Mouse (Mus musculus): ENCODE results near the gene Apol6.
A peak's percentile ranks its signal among the peaks of the same experiment; 100 is the strongest.

Apol6 gene

DNA sequence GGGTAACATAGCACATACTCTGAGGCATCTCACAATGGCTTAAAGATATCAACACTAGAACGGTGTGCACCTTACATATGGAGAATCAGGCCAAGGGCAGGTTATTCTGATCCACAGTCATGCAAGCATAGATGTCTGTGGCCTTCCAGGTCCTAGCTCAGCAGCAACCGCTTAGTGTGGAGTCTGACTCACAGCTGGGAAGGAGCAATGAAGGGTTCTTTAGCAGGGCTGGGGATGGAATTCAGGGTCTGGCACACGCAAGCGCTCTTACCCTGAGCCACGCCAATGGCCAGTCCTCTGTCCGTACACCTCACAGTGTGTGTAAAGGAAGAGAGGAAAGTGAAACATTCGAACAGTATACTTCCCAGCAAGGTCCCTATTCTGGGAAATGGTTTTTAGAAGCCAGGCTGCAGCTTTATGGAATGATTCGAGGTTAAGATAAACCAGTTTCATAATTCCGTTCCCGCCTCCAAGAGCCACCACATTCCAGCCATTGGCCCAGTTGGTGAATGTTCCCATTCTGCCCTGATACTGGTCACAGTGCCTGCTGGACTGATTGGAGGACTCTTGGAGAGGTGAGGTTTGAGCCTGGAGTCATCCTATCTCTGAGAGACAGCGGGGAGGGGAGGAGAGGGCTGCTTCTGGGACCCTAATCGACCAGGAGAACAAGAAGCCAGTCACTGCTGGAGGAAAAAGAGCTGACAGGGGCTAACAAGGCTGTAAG, at the start of gene Apol6:
Gene Apol6 (plus strand): TSS at position 133 of the 724 bp plus-strand sequence.
- DNase-seq (ENCODE audit: low read depth, low spot score) = no peak

DNA sequence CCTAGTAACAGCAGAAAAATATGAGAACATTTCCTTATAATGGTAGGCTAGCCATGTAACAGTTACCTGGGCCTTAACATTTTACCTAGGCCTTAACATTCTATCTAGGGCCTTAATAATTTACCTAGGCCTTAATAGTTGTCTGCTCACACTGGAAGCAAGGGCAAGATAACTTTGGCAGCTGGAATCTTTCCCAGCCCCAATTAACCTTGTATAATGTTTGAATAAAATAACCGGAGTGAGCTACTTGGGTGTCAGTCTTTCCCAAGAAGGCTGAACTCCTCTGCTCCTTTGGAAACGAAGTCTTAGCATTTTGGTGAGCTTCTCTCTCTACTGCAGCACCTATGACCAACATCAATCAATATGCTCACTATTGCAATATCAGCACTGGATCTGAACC, 46.5 kb upstream of the Apol6 start:
- no peak for DNase-seq (ENCODE audit: low read depth, low spot score)

DNA sequence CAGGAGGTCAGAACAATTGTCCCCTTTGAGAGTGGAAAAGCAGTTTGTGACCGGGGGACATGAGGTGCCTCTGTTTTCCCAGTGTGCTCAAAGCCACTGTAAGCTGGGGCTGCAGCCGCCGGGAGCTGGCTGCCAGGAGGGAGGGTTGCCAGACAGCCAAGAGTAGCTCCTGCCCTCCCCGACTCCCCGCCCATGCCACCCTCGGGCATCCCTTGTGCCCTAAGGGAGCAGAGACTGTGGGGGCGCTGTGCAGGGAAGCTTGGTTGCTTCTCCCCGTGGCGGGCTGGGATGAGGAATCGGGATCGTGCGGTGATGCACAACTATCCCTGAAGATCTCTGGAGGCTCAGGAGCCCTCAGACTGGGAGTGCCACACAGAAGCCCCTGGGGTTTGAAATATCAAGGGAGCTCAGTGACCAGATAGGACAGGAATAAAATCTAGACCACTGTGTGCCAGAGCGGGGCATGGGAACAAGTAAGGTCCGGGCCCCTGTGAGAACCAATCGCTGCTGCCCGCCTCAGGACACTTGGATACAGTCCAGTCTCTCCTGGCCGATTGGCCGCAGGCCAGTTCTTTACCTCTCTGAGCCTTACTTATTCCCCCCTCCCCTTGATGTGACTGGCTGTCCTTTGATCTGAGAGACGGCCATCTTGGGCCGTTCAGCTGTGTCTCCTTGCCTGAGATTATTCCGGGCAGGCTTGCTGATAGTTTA, 45.5 kb upstream of the Apol6 start:
- peak; percentile 84 for DNase-seq (ENCODE audit: low read depth, low spot score)

DNA sequence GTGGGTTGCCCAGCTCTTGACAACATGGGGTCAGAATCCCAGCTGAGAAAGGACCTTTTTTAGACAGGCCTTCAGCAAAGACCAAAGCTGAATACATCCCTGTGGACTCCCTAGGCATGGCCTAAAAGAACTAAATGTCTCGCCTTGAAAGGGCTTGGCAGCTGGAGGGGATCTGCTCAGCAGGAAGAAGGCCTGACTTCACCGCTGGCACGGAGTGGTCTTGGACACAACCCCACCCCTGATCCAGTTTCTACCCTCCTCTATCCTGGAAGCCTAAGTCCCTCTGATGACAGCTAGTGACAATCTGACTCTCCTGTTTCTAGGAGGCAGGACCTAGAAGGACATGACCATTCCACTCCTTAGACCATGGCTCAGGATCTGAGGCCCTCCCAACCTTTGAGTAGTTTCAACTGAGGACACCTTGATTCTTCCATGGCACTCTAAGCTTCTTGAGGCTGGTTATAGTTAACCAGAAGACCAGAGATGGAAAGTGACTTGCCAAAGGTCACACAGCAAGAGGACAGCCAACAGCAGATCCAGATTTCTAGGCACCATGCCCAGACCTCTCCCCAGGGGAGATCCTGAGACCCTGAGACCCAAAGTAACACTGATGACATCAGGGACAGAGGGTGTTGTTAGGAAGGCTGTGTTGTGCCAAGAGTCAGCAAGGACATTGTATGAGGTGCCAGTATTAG, 41.2 kb upstream of the Apol6 start:
- no peak for DNase-seq (ENCODE audit: low read depth, low spot score)

DNA sequence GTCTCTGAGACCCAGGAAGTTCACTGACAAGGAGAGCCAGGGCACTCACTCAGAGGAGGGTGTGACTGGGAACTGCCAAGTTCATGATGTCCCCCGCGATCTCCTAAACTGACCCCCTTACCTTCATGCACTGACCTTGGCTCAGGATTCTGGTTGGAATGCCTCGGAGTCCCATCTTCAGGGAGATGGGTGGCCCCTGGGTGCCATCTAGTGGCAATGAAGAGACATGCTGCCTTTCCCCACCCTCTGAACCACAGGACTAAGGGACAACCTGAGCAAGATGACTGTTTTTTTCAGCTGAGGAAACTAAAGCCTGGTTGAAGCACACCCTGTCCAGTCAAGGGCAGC, 40.7 kb upstream of the Apol6 start:
- peak; percentile 84 for DNase-seq (ENCODE audit: low read depth, low spot score)

DNA sequence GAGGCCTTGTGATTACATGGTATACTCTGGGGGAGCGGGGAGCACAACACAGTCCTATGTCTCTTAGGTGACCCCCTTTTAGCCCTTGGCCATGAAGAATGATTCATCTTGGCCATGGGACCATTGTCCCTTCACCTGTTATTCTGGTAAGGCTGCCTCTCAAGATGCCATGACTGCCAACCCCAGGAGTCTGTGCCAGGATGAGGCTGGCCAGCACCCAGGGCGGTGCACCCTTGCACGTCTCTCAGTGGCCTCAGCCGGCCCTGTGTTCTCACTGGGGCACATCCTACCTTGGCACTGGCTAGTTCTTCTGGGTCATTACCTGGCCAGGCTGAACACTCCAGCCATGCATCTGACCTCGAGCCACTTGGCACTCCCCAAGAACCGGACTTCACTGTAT, 35.7 kb upstream of the Apol6 start:
- DNase-seq (ENCODE audit: low read depth, low spot score) = no peak

DNA sequence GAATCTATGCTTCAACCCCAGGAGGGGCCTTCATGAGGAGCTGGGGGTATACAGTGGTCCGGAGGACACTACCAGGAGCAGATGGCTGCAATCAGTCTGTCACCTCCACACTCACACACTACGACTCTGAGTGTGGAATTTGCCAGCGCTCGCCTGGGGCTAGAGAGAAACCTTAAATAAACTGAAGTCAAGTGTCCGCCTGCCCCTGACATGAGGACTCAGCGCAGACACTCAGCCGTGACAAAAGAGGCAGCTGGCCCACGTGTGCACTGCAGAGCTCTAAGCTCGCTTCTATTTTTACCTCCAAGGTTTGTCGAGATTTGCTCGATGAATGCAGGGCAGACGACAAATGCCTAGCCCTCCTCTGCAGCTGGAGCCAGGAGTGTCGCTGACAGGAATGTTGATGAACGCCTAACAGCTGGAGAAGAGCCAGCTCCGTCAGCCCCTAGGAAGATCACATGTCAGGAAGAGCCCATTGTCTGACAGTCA, 30.7 kb upstream of the Apol6 start:
- peak; percentile 85 for DNase-seq (ENCODE audit: low read depth, low spot score)

DNA sequence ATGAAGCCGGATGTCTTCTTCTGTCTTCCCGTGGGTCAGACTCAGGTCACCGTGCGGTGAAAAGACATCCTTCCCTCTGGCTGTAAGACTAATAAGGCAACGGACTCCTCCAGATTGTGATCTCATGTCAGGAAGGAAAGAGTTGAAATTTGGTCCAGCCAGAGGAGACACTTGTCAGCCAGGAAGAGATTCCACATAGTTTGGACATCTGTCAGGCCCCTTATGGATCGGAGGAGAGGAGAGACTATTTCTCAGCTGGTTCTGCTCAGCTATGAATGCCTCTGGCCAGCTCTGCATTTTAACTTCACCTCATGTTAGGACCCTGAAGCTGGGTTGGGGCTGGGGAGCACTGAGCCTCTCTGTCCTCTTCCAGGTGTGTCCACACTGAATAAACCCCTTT, 30.1 kb upstream of the Apol6 start:
- DNase-seq (ENCODE audit: low read depth, low spot score) = no peak

DNA sequence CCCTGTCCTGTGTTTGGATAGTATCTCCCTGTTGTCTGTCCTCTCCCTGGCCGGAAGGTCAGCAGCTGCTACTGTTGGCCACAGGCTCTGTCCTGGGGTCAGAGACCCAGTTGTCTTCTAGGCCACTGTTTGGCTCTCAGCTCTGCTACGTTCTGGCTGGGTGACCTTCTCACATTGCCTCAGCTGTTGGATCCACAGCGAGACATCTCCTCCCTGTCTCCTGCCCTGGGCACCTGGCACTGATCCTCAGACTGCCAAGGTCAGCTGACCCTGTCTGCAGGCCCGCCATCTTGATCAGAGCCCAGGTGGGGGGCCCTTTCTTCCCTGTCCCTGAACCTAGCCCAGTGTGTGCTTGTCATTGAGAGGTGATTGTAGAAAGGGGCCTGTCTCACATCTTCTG, 29.5 kb upstream of the Apol6 start:
- no peak for DNase-seq (ENCODE audit: low read depth, low spot score)

DNA sequence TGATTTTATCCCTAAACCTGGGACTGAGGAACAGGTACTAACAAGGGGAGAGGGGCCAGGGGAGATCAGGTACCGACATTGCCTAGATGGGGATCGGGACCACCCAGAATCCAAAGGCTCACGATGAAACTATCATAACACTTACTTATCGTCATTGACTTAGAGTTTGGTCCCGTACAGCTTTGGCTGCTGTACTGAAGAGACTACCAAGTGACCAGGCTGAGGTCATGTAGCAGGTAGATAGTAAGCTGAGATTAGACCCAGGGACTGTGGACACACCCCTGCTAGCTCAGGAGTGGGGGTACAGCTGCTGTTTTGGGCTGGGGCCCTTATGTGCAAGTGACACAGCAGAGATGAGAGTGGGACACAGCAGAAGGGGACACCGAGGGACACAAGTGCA, 28.0 kb upstream of the Apol6 start:
- no peak for DNase-seq (ENCODE audit: low read depth, low spot score)

DNA sequence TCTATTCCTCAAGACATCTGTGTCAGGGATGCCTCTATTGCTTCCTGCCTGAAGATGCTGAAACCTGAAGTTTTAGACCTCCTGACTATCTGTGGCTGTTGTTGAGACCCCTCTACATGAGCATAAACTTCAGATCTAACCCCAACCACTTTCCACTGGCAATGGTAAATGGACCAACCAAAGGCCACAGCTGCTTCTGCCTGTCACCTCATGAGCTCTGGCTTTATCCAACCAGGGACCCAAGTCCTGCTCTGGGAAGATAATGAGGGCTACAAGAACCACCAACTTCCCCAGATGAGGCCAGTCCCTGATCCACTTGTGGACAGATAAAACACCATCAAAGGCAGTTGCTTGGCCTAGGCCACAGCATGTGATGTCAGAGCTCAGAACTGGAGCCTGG, 26.6 kb upstream of the Apol6 start:
- DNase-seq (ENCODE audit: low read depth, low spot score) = no peak

DNA sequence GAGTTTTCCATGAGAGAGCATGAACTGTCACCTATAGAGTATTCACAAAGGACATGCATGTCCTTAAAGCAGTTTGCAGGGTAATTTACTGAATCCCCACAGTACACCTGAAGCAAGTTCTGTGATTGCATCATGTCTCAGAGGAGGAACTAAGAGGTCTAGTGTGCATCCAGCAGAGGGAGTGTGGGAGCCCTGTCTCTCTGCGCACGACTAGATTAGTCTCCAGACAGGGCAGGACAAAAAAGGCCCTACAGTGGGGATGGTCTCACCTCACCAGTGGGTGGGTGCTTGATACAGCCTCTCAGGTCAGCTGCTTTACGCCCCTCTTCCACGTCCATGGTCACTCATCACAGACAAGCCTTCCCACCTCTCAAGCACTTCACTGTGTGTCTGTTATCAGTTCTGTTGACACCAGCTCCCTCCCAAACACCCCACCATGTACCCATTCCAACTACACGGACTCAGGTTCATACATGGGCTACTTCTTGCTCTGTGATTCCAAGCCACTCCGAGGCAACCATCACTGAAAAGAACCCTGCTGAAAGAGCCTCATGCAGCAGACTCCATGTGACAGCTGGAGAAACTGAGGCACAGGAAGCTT, 25.7 kb upstream of the Apol6 start:
- peak; percentile 76 for DNase-seq (ENCODE audit: low read depth, low spot score)

DNA sequence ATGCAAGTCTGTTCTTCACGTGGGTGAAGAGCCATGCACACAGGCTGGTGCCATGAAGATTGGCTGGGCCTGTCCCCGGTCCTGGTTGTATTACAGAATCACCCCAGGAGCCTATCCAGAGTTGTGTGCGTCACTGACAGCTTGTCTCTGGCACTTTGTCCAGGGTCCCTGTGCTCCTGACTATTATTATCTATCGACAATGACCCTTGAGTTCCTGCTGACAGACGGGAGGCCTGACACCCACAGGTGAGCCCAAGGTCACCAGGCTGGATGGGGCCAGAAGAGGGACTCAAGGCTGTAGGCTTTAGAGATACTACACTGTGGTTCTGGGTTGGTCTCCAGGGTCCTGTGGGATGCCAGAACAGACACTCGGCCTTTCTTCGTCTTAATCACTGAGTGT, 25.0 kb upstream of the Apol6 start:
- no peak for DNase-seq (ENCODE audit: low read depth, low spot score)

DNA sequence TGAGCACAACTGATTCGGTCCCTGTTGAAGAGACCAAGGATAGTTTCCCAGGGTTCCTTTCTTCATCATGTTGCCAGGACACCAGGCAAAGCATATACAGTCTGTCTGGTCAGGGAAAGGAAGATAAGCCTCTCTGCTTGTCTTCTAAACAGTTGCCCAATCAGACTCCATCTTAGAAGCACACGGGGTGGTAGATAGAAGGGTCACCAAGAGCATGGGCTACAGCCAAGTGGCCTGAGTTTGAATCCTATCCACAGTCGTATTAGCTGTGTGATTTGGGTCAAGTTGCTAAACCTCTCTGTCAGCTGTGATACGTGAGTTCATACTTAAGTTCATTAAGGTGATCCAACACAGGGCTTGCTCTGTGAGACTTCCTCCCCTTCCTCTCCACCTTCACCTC, 24.4 kb upstream of the Apol6 start:
- DNase-seq (ENCODE audit: low read depth, low spot score) = no peak

DNA sequence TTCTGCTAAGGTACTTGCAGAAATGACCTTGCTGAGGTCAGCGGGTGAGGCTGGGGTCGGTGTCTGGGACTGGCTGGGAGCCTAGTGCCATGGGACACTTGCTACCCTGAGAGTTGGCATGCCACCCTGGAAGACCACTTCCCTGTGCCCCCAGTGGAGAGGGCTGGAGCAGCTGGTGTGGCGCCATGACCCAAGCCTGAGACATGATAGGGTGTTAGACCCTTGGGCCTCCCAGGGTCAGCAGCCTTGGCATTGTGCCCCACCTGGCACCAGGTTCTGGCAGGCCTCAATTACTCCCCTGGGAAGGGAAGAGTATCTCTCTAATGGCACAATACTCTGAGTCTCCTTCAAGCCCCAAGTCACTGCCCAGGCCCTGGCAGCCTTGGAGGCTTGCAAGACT, 23.5 kb upstream of the Apol6 start:
- no peak for DNase-seq (ENCODE audit: low read depth, low spot score)

DNA sequence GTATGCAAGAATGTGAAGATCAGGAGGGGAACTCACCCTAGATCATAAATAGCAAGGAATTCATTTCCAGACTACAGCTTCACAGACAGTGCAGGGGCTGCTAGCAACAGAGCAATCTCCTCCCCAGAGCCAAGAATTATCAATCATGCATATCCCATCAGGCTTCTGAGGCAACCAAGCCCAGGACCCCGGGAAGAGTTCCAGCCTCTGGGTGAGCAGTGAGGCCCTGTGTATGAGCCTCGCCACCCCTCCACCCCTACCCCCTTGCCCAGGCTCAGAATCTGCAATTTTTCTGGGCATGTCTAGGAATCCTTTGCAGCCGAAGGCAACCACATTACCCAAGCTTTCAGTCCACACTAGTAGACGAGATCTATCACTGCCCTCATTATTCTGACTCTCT, 22.7 kb upstream of the Apol6 start:
- no peak for DNase-seq (ENCODE audit: low read depth, low spot score)

DNA sequence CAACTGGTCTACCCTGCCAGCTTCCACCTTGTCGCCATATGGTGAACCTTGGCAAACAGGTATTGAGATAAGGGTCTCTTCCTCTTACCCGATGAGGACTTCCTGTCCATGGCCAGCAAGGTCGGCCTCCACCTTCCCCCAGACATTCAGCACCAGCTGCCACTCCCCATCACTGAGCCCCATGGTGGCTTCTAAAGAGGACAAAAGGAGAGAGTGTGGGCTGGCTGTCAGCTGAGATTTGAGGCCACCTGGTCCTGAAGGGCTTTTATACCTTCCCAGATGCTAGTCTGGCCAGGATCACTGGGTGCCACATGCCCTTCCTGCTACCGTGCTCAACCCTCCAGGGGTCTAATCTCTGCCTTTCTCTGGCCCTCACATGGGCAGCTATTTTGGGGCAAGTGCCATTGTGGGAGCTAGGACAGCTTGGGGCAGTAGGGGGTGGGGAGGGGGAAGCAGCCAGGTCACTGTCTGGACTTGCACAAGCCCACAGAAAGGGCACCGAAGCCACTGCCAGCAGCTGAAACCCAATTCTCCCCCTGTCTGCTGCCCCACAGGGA, 22.1 kb upstream of the Apol6 start:
- DNase-seq (ENCODE audit: low read depth, low spot score) = peak; percentile 82

DNA sequence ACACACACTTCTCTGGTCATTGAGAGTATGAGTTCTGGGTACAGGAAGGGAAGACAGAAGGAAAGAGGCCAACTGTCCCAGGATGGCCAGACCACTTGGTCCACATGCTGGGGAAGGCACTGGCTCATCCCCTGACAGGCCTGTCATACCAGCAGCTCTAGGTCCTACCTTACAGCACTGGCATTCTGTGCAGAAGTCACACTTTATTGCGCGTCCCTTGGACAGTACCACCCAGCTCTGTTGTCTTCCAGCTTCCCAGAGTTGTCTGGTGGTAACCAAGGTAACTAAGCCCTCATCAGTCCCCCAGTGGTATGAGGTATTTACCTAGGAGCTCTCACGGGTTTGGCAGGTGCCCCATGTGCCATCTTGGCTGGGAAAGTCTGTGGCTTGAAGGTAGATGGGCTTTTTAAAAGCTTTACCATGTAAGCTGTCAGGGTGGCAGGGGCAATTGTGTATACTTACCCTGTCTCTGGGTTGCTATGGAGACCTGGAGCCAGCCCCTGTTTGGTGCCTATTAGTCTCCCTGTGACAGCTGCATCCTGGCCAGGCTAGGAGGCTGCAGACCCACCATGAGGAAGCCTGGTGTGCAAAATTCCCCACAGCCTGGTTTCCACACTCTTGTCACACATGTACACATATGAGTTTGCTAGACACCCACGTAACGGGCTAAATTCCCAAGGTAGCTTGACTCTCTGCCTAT, 18.5 kb upstream of the Apol6 start:
- DNase-seq (ENCODE audit: low read depth, low spot score) = no peak

DNA sequence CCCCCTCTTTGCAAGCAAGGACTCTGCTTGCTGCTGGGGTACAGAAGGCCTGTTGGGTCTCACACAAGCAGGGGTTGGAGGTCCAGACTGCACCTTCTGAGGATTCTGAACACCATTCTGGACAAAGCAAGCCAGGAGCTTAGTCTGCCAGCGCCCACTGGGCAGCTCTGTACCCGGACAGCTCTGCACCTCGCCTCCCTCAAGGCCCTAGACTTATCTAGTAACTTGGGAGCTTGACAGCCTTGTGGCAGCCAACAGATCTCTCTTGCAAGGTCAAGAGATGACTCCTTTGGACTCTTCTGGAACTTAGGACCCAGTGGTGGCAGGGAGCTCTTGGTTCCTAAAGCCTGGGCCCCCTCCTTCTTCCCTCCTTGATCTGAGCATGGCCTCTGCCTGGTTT, 17.4 kb upstream of the Apol6 start:
- DNase-seq (ENCODE audit: low read depth, low spot score) = no peak

DNA sequence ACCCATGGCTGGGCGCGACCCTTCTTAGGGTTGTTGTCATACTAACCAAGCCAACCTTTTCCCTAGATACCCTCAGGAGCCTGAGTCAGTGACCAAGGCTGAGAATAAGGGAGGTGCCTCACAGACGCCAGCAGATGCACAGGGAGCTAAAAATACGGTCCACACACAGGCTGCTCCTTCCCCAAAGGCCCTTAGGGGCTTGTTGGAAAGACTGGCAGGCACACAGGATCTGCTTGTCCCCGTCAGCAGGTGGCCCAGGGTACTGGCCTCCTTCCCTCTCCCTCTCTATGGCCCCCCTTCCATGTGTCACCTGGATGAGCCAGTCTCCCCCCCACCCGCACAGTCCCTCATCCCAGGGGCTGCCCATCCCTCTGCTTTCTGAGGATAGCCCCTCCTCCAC, 16.9 kb upstream of the Apol6 start:
- no peak for DNase-seq (ENCODE audit: low read depth, low spot score)

DNA sequence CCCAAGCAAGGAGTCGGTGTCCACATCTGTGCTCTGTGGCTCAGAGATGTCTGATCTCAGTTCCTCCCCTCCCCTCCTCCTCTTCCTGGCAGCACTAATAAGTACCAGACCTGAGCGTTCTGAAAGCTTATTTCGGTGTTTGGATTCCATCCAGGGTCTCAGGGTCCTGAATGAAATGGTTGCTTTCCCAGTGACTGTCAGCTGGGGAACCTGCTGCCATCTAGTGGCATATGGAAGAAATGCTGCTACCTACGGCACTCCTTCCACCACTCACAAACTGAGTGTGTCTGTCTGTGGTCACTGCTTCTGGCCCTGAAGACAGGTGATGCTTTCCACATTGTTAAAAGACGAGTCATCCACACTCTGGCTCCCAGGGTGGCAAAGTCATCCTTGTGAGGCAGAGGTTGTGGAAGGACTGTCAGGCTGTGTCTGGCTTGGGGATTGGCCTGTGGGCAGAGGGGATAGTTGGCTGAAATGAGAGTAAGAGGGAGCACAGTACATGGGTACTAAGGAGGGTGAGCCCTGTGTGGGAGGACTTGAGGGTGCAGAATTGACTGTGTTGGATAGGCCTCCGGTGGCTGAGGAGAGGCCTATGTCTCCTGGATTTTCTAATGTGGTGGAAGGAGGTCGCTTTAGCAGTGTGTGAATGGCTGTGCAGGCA, 15.1 kb upstream of the Apol6 start:
- peak; percentile 84 for DNase-seq (ENCODE audit: low read depth, low spot score)

Measured in brain, adult 2 months (tissue).